Mouse (Mus musculus) G1E (cell line): ENCODE data around the gene Ucn3. TPM values are rescaled to one million over a fixed set of nuclear protein-coding genes. Genes with fewer than 3 reads are reported as not detected.

Source experiments
- ATAC-seq: 2 replicates; pipeline ENCODE4 v1.8.0; 2016; ENCODE audit warnings: mild to moderate bottlenecking; ENCODE audit not compliant: insufficient number of reproducible peaks, poor library complexity, low FRiP score, severe bottlenecking; ENCODE audit errors: extremely low read depth
- DNase-seq: peaks from one replicate; pipeline ENCODE4 v3.0.0; 2012; ENCODE audit warnings: low spot score
- H3K27me3 ChIP-seq: 2 replicates; pipeline ENCODE4 v1.6.1; 2012; ENCODE audit warnings: mild to moderate bottlenecking, low read length, inconsistent platforms; ENCODE audit not compliant: insufficient read depth
- H3K36me3 ChIP-seq: replicated peaks from 2 replicates; pipeline ENCODE3; 2012; ENCODE audit warnings: mild to moderate bottlenecking, inconsistent platforms
- H3K4me1 ChIP-seq: 2 replicates; pipeline ENCODE4 v1.6.1; 2012; ENCODE audit warnings: low read depth, low read length, inconsistent platforms, mixed read lengths; ENCODE audit not compliant: insufficient read depth
- H3K4me3 ChIP-seq: 2 replicates; pipeline ENCODE4 v1.5.1; 2012; ENCODE audit warnings: low read depth, mild to moderate bottlenecking, inconsistent platforms, low read length, moderate library complexity, mixed read lengths
- H3K9me3 ChIP-seq: replicated peaks from 2 replicates; pipeline ENCODE4 v1.6.1; 2012; ENCODE audit warnings: inconsistent platforms
- CTCF ChIP-seq: IDR thresholded peaks from 2 replicates; pipeline ENCODE4 v1.5.1; 2012; ENCODE audit warnings: low read depth, low read length, inconsistent platforms, mixed read lengths
- GATA1 ChIP-seq: IDR thresholded peaks from 2 replicates; pipeline ENCODE4 v1.6.1; 2012; ENCODE audit warnings: borderline replicate concordance, low read length, inconsistent platforms, mixed read lengths
- GATA2 ChIP-seq: IDR thresholded peaks from 2 replicates; pipeline ENCODE4 v1.6.1; 2012; ENCODE audit warnings: low read depth, low read length, inconsistent platforms, borderline replicate concordance
- POLR2AphosphoS5 ChIP-seq: IDR thresholded peaks from 2 replicates; pipeline ENCODE4 v1.6.1; 2012; ENCODE audit warnings: low read depth, low read length, inconsistent platforms; ENCODE audit not compliant: insufficient replicate concordance
- TAL1 ChIP-seq: conservative IDR thresholded peaks from 2 replicates; pipeline ENCODE4 v1.6.1; 2012; ENCODE audit warnings: low read depth, low read length, inconsistent platforms, mixed read lengths
- polyA plus RNA-seq: library from polyadenylated mRNA; stranded (reverse); fragments of >175 nt; gene quantifications from 2 replicates; pipeline ENCODE4 v1.2.3, GENCODE M21; 2012
- total RNA-seq, 2 experiments: library from RNA; stranded (forward) in 1 of 2; stranded (reverse) in 1 of 2; fragments of 200-1000 nt in 1 of 2; fragments of >200 nt in 1 of 2; fragmentation: Nextera tagmentation in 1 of 2; gene quantifications; 2 replicates each; pipeline ENCODE4 v1.2.3; 2014 to 2017

Ucn3 gene
- total RNA-seq (2014; fragmentation: Nextera tagmentation) (not detected in 2 replicates), total RNA-seq (2017) (0.11 and 0.23 TPM in 2 replicates), polyA plus RNA-seq (not detected in 2 replicates)

DNA sequence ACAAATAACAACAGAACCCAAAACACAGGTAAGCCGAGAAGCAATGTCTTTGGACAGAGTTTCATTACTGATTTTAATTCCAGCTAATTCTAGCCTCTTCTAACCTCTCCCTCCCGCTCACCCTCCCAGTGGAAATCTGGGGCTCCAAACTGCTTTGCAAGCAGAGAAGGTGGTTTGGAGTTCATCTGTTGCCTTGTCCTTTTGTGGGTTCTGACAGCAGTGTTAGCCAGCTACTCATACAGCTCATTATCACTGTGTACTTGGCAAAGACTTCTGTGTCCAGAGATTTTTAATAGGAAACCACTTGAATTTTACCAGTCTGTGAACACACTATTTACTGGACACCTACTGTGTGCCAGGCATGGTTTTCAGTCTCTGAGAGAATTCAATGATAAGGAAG lies at the start of gene Ucn3:
TSS of gene Ucn3 (minus strand) at position 101 of the 400 bp plus-strand sequence.
- peaks cover 7% of the 10 kb centered on the region; the same call in 1 of the 2 replicates for H3K27me3 ChIP-seq
- no peak for ATAC-seq
- no peak for DNase-seq
- H3K36me3 ChIP-seq = no peaks in the 10 kb centered on the region
- no peak for TF ChIP-seq GATA2
- no peak for TF ChIP-seq GATA1
- TF ChIP-seq CTCF = no peak
- TF ChIP-seq POLR2AphosphoS5 = no peak
- TF ChIP-seq TAL1 = no peak
- H3K9me3 ChIP-seq = no peaks in the 10 kb centered on the region
- H3K4me3 ChIP-seq = no peak within 1 kb of the TSS
- H3K4me1 ChIP-seq = no peaks in the 10 kb centered on the region

DNA sequence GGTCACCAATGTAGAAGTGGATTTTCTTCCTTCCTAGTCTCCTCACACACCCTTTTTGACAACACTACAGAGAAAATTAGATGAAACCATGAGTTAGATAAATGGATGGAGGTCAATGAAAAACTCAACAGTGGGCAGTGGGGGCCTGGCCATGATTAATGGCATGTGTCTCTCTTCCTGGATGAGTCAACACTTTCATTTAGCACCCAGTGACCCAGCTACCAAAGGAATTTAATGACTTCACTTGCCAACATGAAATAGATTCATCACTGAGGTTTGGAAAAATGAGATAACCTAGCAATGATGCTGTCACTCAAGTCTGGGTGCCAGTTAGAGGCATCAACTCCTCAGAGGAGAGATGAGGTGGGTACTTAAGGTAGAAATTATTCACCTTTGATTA lies 46.9 kb upstream of the Ucn3 start:
- Histone ChIP-seq H3K36me3 (no peaks in the 10 kb centered on the region), H3K4me3 (no peak overlapping the region), H3K27me3 (no peaks in the 10 kb centered on the region), H3K9me3 (no peaks in the 10 kb centered on the region), H3K4me1 (no peaks in the 10 kb centered on the region)
- ATAC-seq (no peak), DNase-seq (no peak)
- no peak for TF ChIP-seq TAL1

GRCm38 (mm10) chr13:3968849-3969248 lies 23.7 kb upstream of the Ucn3 start:
- H3K4me3 ChIP-seq = no peak overlapping the region
- DNase-seq = no peak
- ATAC-seq = no peak

GRCm38 (mm10) chr13:3951198-3951914 lies 6.2 kb upstream of the Ucn3 start:
- H3K4me3 ChIP-seq = no peak overlapping the region
- TF ChIP-seq GATA1 (no peak), TAL1 (no peak), POLR2AphosphoS5 (no peak), GATA2 (no peak), CTCF (no peak)
- no peaks in the 10 kb centered on the region for H3K36me3 ChIP-seq
- H3K9me3 ChIP-seq = no peaks in the 10 kb centered on the region
- ATAC-seq (no peak), DNase-seq (no peak)
- H3K4me1 ChIP-seq = no peaks in the 10 kb centered on the region
- no peaks in the 10 kb centered on the region for H3K27me3 ChIP-seq

More at GRCm38 (mm10) chr13:3968849-3969248, 23.7 kb upstream of the Ucn3 start:
- no peaks in the 10 kb centered on the region for H3K9me3 ChIP-seq
- H3K4me1 ChIP-seq = no peaks in the 10 kb centered on the region
- TF ChIP-seq GATA1 = no peak
- TF ChIP-seq POLR2AphosphoS5 = no peak
- no peak for TF ChIP-seq GATA2
- TF ChIP-seq TAL1 = no peak
- no peak for TF ChIP-seq CTCF
- H3K36me3 ChIP-seq = no peaks in the 10 kb centered on the region
- no peaks in the 10 kb centered on the region for H3K27me3 ChIP-seq

- TF ChIP-seq GATA2 (no peak), GATA1 (no peak), POLR2AphosphoS5 (no peak)
- Histone ChIP-seq H3K4me3 (no peak overlapping the region), H3K4me1 (no peaks in the 10 kb centered on the region), H3K36me3 (no peaks in the 10 kb centered on the region), H3K27me3 (peaks cover 7% of the 10 kb centered on the region; the same call in 1 of the 2 replicates), H3K9me3 (no peaks in the 10 kb centered on the region)
- ATAC-seq (no peak), DNase-seq (no peak)
Measured at GRCm38 (mm10) chr13:3949477-3949876, 4.3 kb upstream of the Ucn3 start.

GRCm38 (mm10) chr13:3947267-3947666 lies 2.1 kb upstream of the Ucn3 start:
- Histone ChIP-seq H3K4me1 (no peaks in the 10 kb centered on the region), H3K9me3 (no peaks in the 10 kb centered on the region), H3K27me3 (peaks cover 7% of the 10 kb centered on the region; the same call in 1 of the 2 replicates), H3K4me3 (no peak overlapping the region), H3K36me3 (no peaks in the 10 kb centered on the region)
- DNase-seq = no peak
- TF ChIP-seq POLR2AphosphoS5 = no peak
- TF ChIP-seq GATA2 = no peak
- TF ChIP-seq GATA1 = no peak
- no peak for TF ChIP-seq TAL1
- no peak for TF ChIP-seq CTCF
- no peak for ATAC-seq

GRCm38 (mm10) chr13:3944699-3945098 lies 450 bp downstream of the Ucn3 start:
- Histone ChIP-seq H3K4me3 (no peak overlapping the region), H3K9me3 (no peaks in the 10 kb centered on the region), H3K27me3 (peaks cover 7% of the 10 kb centered on the region; the same call in 1 of the 2 replicates), H3K4me1 (no peaks in the 10 kb centered on the region), H3K36me3 (no peaks in the 10 kb centered on the region)
- ATAC-seq (no peak), DNase-seq (no peak)
- TF ChIP-seq GATA2 = no peak
- TF ChIP-seq GATA1 = no peak
- no peak for TF ChIP-seq POLR2AphosphoS5
- TF ChIP-seq CTCF = no peak
- TF ChIP-seq TAL1 = no peak
